Mouse (Mus musculus) forebrain, postnatal 0 days (tissue): ENCODE data around the gene Tubgcp2. TPM values are rescaled to one million over a fixed set of nuclear protein-coding genes. Genes with fewer than 3 reads are reported as not detected.

Experiments
- ATAC-seq: fragments of 200-750 bp; cut with Nextera tagmentation; 2 replicates; pipeline ENCODE4 v1.8.0; 2017; ENCODE audit warnings: mild to moderate bottlenecking, moderate library complexity
- DNase-seq: peaks from one replicate; pipeline ENCODE4 v3.0.0-alpha.2; 2015
- H3K27ac ChIP-seq: fragments of 300-500 bp; sonication (generic); 2 replicates; pipeline ENCODE4 v1.5.1; 2014; ENCODE audit warnings: low read depth, mild to moderate bottlenecking, antibody characterized with exemption, low read length, moderate library complexity, mixed read lengths
- H3K27me3 ChIP-seq: fragments of 300-500 bp; sonication (generic); 2 replicates; pipeline ENCODE4 v1.6.1; 2014; ENCODE audit warnings: mild to moderate bottlenecking, low read length, mixed read lengths; ENCODE audit not compliant: insufficient read depth
- H3K36me3 ChIP-seq: fragments of 300-500 bp; sonication (generic); 2 replicates; pipeline ENCODE4 v1.6.1; 2014; ENCODE audit warnings: mild to moderate bottlenecking, moderate library complexity; ENCODE audit not compliant: insufficient read depth
- H3K4me1 ChIP-seq: fragments of 300-500 bp; sonication (generic); 2 replicates; pipeline ENCODE4 v1.6.1; 2014; ENCODE audit warnings: antibody characterized with exemption; ENCODE audit not compliant: insufficient read depth
- H3K4me2 ChIP-seq: fragments of 300-500 bp; sonication (generic); 2 replicates; pipeline ENCODE4 v1.6.1; 2014; ENCODE audit warnings: low read depth, mild to moderate bottlenecking, moderate library complexity
- H3K4me3 ChIP-seq: fragments of 300-500 bp; sonication (generic); 2 replicates; pipeline ENCODE4 v1.5.1; 2014; ENCODE audit warnings: low read depth, low read length, mixed read lengths
- H3K9ac ChIP-seq: fragments of 300-500 bp; sonication (generic); 2 replicates; pipeline ENCODE4 v1.6.1; 2014; ENCODE audit warnings: mild to moderate bottlenecking
- H3K9me3 ChIP-seq: fragments of 300-500 bp; sonication (generic); 2 replicates; pipeline ENCODE4 v1.6.1; 2016; ENCODE audit warnings: low read length
- CTCF ChIP-seq: sonication (generic); IDR thresholded peaks from 2 replicates; pipeline ENCODE4 v1.5.1; 2016; ENCODE audit warnings: antibody characterized with exemption, control low read depth, low read depth
- WGBS: fragments of 180-500 bp; shearing (Covaris S2); extraction: QIAGEN DNeasy Blood & Tissue Kit; methylation state at CpG from one replicate; pipeline ENCODE4 v1.1.7; 2014; 5-methylcytosine and 5-hydroxymethylcytosine counted together
- polyA plus RNA-seq: library from polyadenylated mRNA; unstranded; fragments of >200 nt; fragmentation: Nextera tagmentation; extraction: Ambion mirVana; gene quantifications from 2 replicates; pipeline ENCODE4 v1.2.1, GENCODE M21; 2015
- total RNA-seq: library from RNA; depleted of rRNA; stranded (reverse); fragments of >200 nt; gene quantifications from 2 replicates; pipeline ENCODE4 v1.2.3, GENCODE M21; 2014

Tubgcp2 gene
- total and polyA plus RNA-seq, 2 experiments from 2014 or later, result 68.1 to 79.8 TPM

DNA sequence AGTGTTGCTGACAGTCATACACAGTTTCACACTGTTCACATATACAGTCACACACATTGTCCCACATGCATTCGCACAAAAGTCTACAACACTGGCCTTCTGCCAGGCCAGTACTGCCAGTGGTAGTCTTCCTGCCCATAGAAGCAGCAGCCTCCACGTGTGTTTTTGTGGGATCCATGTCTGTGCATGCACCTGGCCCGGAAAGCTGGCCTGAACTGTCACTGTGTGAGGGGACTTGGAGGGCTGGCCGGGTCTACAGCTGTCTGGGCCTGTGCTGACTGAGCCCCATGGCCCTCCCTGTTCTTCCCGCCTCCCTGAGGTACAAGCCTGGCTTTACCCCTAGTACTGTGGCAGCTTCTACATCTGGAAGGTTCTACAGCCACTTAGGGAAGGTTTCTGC lies 65.5 kb downstream of the Tubgcp2 start:
- DNase-seq, result no peak
- Histone ChIP-seq H3K4me2 (no peak overlapping the region), H3K36me3 (no peaks in the 10 kb centered on the region), H3K9me3 (no peaks in the 10 kb centered on the region), H3K27ac (no peak overlapping the region), H3K4me1 (no peaks in the 10 kb centered on the region), H3K9ac (no peak overlapping the region), H3K27me3 (no peaks in the 10 kb centered on the region; the same call in 1 of the 2 replicates), H3K4me3 (no peak overlapping the region)
- TF ChIP-seq CTCF, result no peak
- 73% methylated on average over 5 of the region's 5 CpGs for WGBS
- ATAC-seq, result no peak

DNA sequence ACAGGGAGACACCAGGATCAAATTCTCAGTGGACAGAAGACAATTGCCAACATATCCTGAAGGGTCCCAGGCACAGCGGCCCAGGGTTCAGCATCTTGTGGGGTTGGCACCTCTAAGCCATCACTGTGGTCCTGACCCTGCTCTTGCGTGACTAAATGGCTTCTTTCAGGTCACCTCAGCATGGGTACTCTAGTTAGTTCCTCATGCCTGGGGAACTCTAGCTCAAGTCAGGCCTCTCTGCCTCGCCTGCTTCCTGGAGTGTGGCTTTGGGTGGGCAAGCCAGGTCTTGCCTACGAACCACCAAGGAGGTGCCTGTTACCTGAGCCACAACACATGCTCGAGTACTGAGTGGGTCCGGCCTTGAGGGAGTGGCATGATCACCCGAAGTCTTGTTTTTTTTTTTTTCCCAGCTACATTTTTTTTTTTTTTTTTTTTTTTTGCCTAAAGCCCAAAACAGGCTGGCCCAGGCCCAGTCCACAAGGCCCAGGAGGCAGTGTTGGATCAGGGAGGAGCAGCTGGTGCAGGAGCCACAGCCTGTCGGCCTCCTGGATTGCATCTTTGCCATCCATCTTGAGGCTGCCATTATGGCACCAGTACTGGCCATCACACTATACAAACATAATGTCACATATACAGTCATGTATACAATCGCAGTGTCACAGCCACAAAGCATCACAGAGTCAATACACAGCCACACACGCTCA lies 66.1 kb downstream of the Tubgcp2 start:
- Histone ChIP-seq H3K4me1 (no peaks in the 10 kb centered on the region), H3K9ac (no peak overlapping the region), H3K36me3 (no peaks in the 10 kb centered on the region), H3K27ac (no peak overlapping the region), H3K4me2 (no peak overlapping the region), H3K27me3 (no peaks in the 10 kb centered on the region; the same call in 1 of the 2 replicates), H3K4me3 (no peak overlapping the region), H3K9me3 (no peaks in the 10 kb centered on the region)
- DNase-seq (no peak), ATAC-seq (no peak)
- WGBS, result 89% methylated on average over 10 of the region's 10 CpGs
- no peak for TF ChIP-seq CTCF

DNA sequence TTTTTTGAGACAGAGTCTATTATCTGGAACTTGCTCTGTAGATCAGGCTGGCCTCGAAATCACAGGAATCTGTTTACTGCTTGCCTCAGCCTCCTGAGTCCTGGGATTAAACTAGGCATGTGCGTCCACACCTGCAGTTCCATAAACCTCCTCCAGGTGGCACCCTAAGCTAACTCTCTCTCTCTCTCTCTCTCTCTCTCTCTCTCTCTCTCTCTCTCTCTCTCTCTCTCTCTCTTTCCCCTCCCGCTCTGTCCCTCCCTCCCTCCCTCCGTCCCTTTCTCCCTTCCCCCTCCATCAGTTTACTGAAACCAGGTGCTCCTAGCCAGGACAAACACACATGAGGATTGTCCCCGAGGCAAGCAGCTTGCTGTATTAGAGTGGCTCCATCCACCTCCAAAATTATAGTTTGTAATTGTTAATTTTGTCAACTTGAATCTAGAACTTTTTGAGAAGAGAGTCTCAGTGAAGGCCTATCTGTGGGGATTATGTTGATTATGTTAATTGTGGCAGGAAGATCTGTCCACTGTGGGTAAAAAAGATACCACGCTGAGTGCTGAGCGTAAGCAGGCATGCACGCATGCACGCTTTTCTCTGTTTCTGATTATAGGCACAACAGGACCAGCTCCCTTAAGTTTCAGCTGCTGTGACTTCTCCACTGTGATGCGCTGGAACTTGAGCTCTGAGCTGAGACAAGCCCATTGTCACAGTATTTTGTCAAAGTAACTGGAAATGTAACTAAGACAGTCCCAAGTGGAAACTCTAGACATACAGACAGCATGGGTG lies 66.9 kb downstream of the Tubgcp2 start:
- Histone ChIP-seq H3K36me3 (no peaks in the 10 kb centered on the region), H3K27me3 (no peaks in the 10 kb centered on the region; the same call in 1 of the 2 replicates), H3K27ac (no peak overlapping the region), H3K4me2 (no peak overlapping the region), H3K9me3 (no peaks in the 10 kb centered on the region), H3K9ac (no peak overlapping the region), H3K4me3 (no peak overlapping the region), H3K4me1 (no peaks in the 10 kb centered on the region)
- WGBS, result 37% methylated on average over 10 of the region's 10 CpGs
- ATAC-seq (peak; percentile 55; the same call in 1 of the 2 replicates), DNase-seq (peak; percentile 86)
- peak; percentile 90 for TF ChIP-seq CTCF

DNA sequence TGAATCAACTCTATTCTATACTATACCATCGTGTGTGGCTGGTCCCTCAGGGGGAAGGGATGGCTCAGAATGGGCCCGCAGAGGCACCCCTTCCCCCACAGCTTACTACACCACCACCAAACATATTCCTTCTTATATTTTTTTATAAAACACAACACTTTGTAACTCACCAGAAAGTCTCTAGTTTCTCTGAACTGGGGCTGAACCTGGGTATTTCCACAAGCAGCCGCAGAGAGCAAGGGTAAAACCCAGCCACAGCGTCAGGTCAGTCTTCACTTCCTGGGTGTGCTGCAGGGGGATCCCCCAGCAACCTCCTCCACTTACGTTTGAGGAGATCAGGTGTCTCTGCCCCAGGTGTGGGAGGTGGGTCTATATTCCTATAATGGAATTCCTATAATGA lies 68.0 kb downstream of the Tubgcp2 start:
- DNase-seq, result no peak
- Histone ChIP-seq H3K9ac (no peak overlapping the region), H3K9me3 (no peaks in the 10 kb centered on the region), H3K4me2 (no peak overlapping the region), H3K36me3 (no peaks in the 10 kb centered on the region), H3K27me3 (no peaks in the 10 kb centered on the region; the same call in 1 of the 2 replicates), H3K27ac (no peak overlapping the region), H3K4me1 (no peaks in the 10 kb centered on the region), H3K4me3 (no peak overlapping the region)
- no peak for TF ChIP-seq CTCF
- 46% methylated on average over 5 of the region's 5 CpGs for WGBS
- no peak for ATAC-seq

DNA sequence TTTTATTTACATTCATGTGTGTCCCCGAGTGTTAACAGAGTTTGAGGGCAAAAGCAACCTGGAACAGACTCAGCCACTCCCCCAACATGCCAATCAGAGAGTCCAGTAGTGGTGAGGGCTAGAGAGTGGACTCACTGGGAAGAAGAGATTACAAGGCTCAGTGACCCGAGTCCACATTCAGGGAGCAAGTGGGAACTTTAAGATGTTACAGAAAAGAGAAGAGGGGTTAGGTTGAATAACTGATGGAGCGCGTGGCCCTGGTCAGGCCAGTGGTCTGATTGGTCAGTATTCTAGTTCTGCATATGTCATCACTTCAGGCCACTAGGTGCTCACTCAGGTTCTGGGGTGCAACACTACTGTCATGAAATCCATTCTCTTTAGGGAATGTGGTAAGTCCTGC lies 69.3 kb downstream of the Tubgcp2 start:
- no peak for TF ChIP-seq CTCF

DNA sequence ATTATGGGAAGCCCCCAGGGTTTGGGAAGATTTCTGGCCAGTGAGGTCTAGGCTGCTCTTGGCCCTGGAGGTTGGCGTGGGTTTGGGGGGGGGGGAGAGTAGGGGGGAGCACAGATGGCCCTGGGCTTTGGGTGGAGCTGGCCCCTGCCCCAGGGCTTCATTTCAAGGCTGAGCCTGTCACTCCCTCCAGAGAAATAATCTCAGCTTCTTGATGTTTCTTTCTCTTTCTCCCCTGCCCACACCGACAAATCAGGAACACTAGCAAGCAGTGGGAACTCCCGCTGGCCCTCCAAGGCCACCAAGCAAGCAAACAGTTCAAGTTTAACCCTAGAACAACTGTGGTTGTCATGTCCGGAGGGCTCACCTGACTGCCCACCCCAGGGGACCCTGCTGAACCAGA lies 72.7 kb downstream of the Tubgcp2 start:
- WGBS, result 60% methylated on average over 4 of the region's 4 CpGs
- no peak for ATAC-seq
- no peaks in the 10 kb centered on the region; the same call in 1 of the 2 replicates for H3K27me3 ChIP-seq
- H3K36me3 ChIP-seq, result no peaks in the 10 kb centered on the region
- no peaks in the 10 kb centered on the region for H3K4me1 ChIP-seq
- H3K9me3 ChIP-seq, result no peaks in the 10 kb centered on the region
- TF ChIP-seq CTCF, result no peak
- H3K9ac ChIP-seq, result no peak overlapping the region
- no peak for DNase-seq
- no peak overlapping the region for H3K4me3 ChIP-seq
- H3K4me2 ChIP-seq, result no peak overlapping the region
- no peak overlapping the region for H3K27ac ChIP-seq

More for the DNA sequence above, 69.3 kb downstream of the Tubgcp2 start:
- no peak overlapping the region for H3K4me3 ChIP-seq
- DNase-seq (no peak), ATAC-seq (no peak)
- no peaks in the 10 kb centered on the region for H3K9me3 ChIP-seq
- H3K4me2 ChIP-seq, result no peak overlapping the region
- H3K36me3 ChIP-seq, result no peaks in the 10 kb centered on the region
- no peaks in the 10 kb centered on the region for H3K4me1 ChIP-seq
- H3K27me3 ChIP-seq, result no peaks in the 10 kb centered on the region; the same call in 1 of the 2 replicates
- H3K9ac ChIP-seq, result no peak overlapping the region
- WGBS, result 19% methylated on average over 4 of the region's 4 CpGs
- H3K27ac ChIP-seq, result no peak overlapping the region

DNA sequence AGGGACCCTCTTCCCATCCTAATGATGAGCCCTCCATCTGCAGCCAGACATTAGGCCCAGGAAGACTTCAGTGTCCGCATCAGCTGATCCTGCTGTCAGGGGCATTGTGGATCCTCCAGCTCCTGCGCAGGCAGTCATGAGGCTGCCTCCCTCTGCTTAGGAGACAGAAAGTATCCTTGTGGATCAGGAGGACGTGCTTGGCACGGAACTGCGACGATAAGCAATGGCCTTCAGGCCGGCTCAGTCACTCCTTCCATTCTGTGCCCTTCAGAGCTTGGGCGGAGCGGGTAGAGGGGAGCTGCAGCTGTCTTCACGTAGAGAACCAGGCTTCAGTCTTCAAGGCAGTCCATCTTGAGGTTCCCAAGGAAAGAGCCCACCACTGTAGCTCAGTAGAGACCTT lies 75.3 kb downstream of the Tubgcp2 start:
- no peaks in the 10 kb centered on the region for H3K4me1 ChIP-seq
- no peaks in the 10 kb centered on the region for H3K27me3 ChIP-seq
- no peak for ATAC-seq
- H3K4me3 ChIP-seq, result no peak overlapping the region
- H3K9ac ChIP-seq, result no peak overlapping the region
- H3K9me3 ChIP-seq, result no peaks in the 10 kb centered on the region
- H3K27ac ChIP-seq, result no peak overlapping the region
- no peaks in the 10 kb centered on the region for H3K36me3 ChIP-seq
- DNase-seq, result no peak
- TF ChIP-seq CTCF, result no peak
- WGBS, result 90% methylated on average over 10 of the region's 10 CpGs
- no peak overlapping the region for H3K4me2 ChIP-seq
